18 mouse cellular contexts compared by ENCODE assay signal in the genomic region with DNA sequence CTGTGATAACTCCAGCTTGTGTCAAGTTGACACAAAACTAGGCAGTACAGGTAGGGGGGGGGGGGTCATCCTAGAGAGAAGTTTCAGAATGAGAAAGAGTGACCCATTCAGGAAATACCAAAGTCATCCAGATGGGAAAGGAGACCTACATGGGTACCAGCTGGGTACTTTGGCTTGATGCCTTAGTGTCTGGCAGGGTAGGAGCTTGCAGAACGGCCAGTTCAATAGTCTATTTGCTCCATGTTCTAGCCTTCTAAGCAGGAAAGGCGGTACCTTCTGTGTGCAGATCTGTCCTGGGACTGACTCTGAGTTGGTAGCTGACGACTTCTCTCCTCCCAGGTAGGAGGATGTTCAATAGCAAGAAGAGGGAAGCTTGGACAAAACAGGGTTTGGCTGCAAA.
"Had no signal": no experiment of that assay in that cellular context is flagged by ENCODE, and none has a peak within 500 bp of the region (broad histone marks: within the 10 kb centered on the region; RNA-seq: fewer than 3 reads in every experiment).

No protein-coding gene starts in this region.

- H3K27ac ChIP-seq: layer of hippocampus, adult 2 months; limb, embryonic 10.5 days; limb, embryonic 13.5 days; liver, embryonic 13.5 days; stomach, postnatal 0 days had no signal

- H3K4me1 ChIP-seq: limb, embryonic 10.5 days; limb, embryonic 13.5 days had no signal

- H3K27me3 ChIP-seq: limb, embryonic 13.5 days; liver, embryonic 13.5 days had no signal

- ATAC-seq: lung, postnatal 0 days had no signal

- DNase-seq: kidney, adult 9 months; kidney, postnatal 25 days; layer of hippocampus, adult 9-11 months; liver; liver, embryonic 13.5 days; lung, embryonic 14.5 days; lung, postnatal 36 days; midbrain, embryonic 14.5 days; right cerebral cortex, postnatal 14 days; right cerebral cortex, postnatal 4 days; thymus, adult 2 months; thymus, postnatal 14 days; thymus, postnatal 4 days had no signal

- H3K4me3 ChIP-seq: layer of hippocampus, adult 2 months; limb, embryonic 10.5 days; limb, embryonic 13.5 days; liver, embryonic 13.5 days had no signal
